ENCODE assay signal across 20 mouse cellular contexts in the genomic region with DNA sequence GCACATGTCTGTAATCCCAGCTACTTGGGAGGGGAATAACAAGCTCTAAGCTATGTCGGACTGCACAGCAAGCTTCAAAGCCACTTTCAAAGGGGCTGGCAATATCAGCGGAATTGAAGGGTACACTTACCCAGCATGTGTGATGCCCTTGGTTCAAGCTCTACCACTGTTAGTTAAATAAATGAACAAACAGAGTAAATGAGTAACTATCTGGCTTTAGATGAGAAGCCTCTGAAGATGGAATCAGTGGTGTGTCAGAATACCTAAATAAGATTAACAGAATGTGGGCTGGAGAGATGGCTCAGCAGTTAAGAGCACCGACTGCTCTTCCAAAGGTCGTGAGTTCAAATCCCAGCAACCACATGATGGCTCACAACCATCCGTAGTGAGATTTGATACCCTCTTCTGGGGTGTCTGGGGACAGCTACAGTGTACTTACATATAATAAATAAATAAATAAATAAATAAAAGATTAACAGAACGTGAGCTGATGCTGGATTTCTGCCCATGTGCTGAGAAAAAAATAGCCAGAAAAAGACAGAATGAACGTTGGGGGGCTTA. TPM values are rescaled to one million over a fixed set of nuclear protein-coding genes. Genes with fewer than 3 reads are reported as not detected.
DNase-seq lines count a peak whose midpoint lies in the region; ATAC-seq and TF ChIP-seq lines count a peak whose summit lies in the region.
"Had no signal": no experiment of that assay in that cellular context is flagged by ENCODE, and none has a peak within 500 bp of the region (broad histone marks: within the 10 kb centered on the region; RNA-seq: fewer than 3 reads in every experiment).

No protein-coding gene starts in this region.

- no peak overlapping the region for H3K4me3 ChIP-seq in kidney, embryonic 14.5 days (ENCODE audit: low read length)
- no peak overlapping the region for H3K4me3 ChIP-seq in midbrain, embryonic 11.5 days (ENCODE audit: low read depth, low read length)
- H3K4me3 ChIP-seq in midbrain, postnatal 0 days (ENCODE audit: low read depth, low read length) = no peak overlapping the region
- H3K4me3 ChIP-seq in kidney, postnatal 0 days (replicated peaks; ENCODE audit: low read depth, low read length) = no peak overlapping the region
- H3K4me3 ChIP-seq in hindbrain, embryonic 14.5 days (replicated peaks; ENCODE audit: low read length) = no peak overlapping the region
- H3K4me3 ChIP-seq: embryonic facial prominence, embryonic 10.5 days; forebrain, embryonic 13.5 days; heart, embryonic 13.5 days; hindbrain, embryonic 12.5 days had no signal

- no peaks in the 10 kb centered on the region for H3K36me3 ChIP-seq in kidney, embryonic 14.5 days (ENCODE audit: control insufficient read depth, insufficient read depth, low read length)
- no peaks in the 10 kb centered on the region for H3K36me3 ChIP-seq in midbrain, embryonic 11.5 days (ENCODE audit: control insufficient read depth, insufficient read depth, low read length)
- H3K36me3 ChIP-seq in midbrain, postnatal 0 days (ENCODE audit: insufficient read depth, low read length) = no peaks in the 10 kb centered on the region
- no peaks in the 10 kb centered on the region for H3K36me3 ChIP-seq in kidney, postnatal 0 days (ENCODE audit: insufficient read depth, low read length)
- no peaks in the 10 kb centered on the region for H3K36me3 ChIP-seq in hindbrain, embryonic 14.5 days (replicated peaks; ENCODE audit: control insufficient read depth, insufficient read depth)
- H3K36me3 ChIP-seq: embryonic facial prominence, embryonic 10.5 days; heart, embryonic 13.5 days; hindbrain, embryonic 12.5 days had no signal

- H3K27me3 ChIP-seq in kidney, embryonic 14.5 days (ENCODE audit: control insufficient read depth, insufficient read depth, low read length) = no peaks in the 10 kb centered on the region
- no peaks in the 10 kb centered on the region for H3K27me3 ChIP-seq in midbrain, embryonic 11.5 days (ENCODE audit: control insufficient read depth, insufficient read depth, low read length)
- H3K27me3 ChIP-seq in midbrain, postnatal 0 days (ENCODE audit: insufficient read depth, low read length) = no peaks in the 10 kb centered on the region
- no peaks in the 10 kb centered on the region for H3K27me3 ChIP-seq in kidney, postnatal 0 days (ENCODE audit: insufficient read depth, low read length)
- no peaks in the 10 kb centered on the region for H3K27me3 ChIP-seq in hindbrain, embryonic 14.5 days (ENCODE audit: control insufficient read depth, insufficient read depth, low read length)
- H3K27me3 ChIP-seq: CH12.LX; forebrain, embryonic 13.5 days; heart, embryonic 13.5 days; hindbrain, embryonic 12.5 days had no signal

- no peaks in the 10 kb centered on the region for H3K9me3 ChIP-seq in kidney, embryonic 14.5 days (ENCODE audit: control insufficient read depth, low read length)
- no peaks in the 10 kb centered on the region for H3K9me3 ChIP-seq in midbrain, embryonic 11.5 days (ENCODE audit: control insufficient read depth, low read length)
- no peaks in the 10 kb centered on the region for H3K9me3 ChIP-seq in midbrain, postnatal 0 days (ENCODE audit: low read length)
- no peaks in the 10 kb centered on the region for H3K9me3 ChIP-seq in kidney, postnatal 0 days (replicated peaks; ENCODE audit: low read length)
- H3K9me3 ChIP-seq in hindbrain, embryonic 14.5 days (ENCODE audit: control insufficient read depth, low read length) = no peaks in the 10 kb centered on the region
- H3K9me3 ChIP-seq: embryonic facial prominence, embryonic 10.5 days; forebrain, embryonic 13.5 days; heart, embryonic 13.5 days; hindbrain, embryonic 12.5 days had no signal

- H3K4me1 ChIP-seq in kidney, embryonic 14.5 days (ENCODE audit: control insufficient read depth, insufficient read depth, low read length) = no peaks in the 10 kb centered on the region
- H3K4me1 ChIP-seq in midbrain, embryonic 11.5 days (ENCODE audit: control insufficient read depth, insufficient read depth, low read length) = no peaks in the 10 kb centered on the region
- no peaks in the 10 kb centered on the region for H3K4me1 ChIP-seq in midbrain, postnatal 0 days (ENCODE audit: insufficient read depth, low read length)
- H3K4me1 ChIP-seq in kidney, postnatal 0 days (replicated peaks; ENCODE audit: insufficient read depth, low read length) = no peaks in the 10 kb centered on the region
- no peaks in the 10 kb centered on the region for H3K4me1 ChIP-seq in hindbrain, embryonic 14.5 days (replicated peaks; ENCODE audit: control insufficient read depth, insufficient read depth, low read length)
- H3K4me1 ChIP-seq: forebrain, embryonic 13.5 days; hindbrain, embryonic 12.5 days had no signal

- peak; percentile 43 for DNase-seq in kidney, adult 18-20 months
- peak; percentile 67 for DNase-seq in midbrain, embryonic 11.5 days (ENCODE audit: low spot score, missing footprints)
- no peak for DNase-seq in midbrain, postnatal 0 days (ENCODE audit: low spot score)
- peak; percentile 6 for DNase-seq in kidney, postnatal 0 days (ENCODE audit: low spot score)
- DNase-seq in hindbrain, embryonic 14.5 days (ENCODE audit: low spot score) = no peak
- DNase-seq in MN1 (ENCODE audit: low spot score) = no peak
- DNase-seq: adrenal gland, adult 2 months; adrenal gland, postnatal 25 days; cerebellum, adult 18-20 months; cerebellum, adult 9-11 months; cerebellum, postnatal 36 days; forebrain, postnatal 0 days; gastrocnemius, postnatal 14 days; heart, postnatal 36 days had no signal

- 81% methylated on average over 7 of the region's 7 CpGs for WGBS in kidney, embryonic 14.5 days
- 79% methylated on average over 7 of the region's 7 CpGs for WGBS in midbrain, embryonic 11.5 days
- 77% methylated on average over 7 of the region's 7 CpGs for WGBS in midbrain, postnatal 0 days
- 61% methylated on average over 7 of the region's 7 CpGs for WGBS in kidney, postnatal 0 days
- 81% methylated on average over 7 of the region's 7 CpGs for WGBS in hindbrain, embryonic 14.5 days

- ATAC-seq in kidney, embryonic 14.5 days (ENCODE audit: low FRiP score, low TSS enrichment) = no peak
- no peak for ATAC-seq in midbrain, embryonic 11.5 days (ENCODE audit: low FRiP score)
- no peak for ATAC-seq in midbrain, postnatal 0 days (ENCODE audit: low FRiP score)
- ATAC-seq in kidney, postnatal 0 days (replicated peaks; ENCODE audit: low FRiP score, low read depth) = peak; percentile 57
- no peak for ATAC-seq in hindbrain, embryonic 14.5 days (ENCODE audit: low FRiP score)
- ATAC-seq: forebrain, embryonic 13.5 days; forebrain, postnatal 0 days had no signal

- no peak overlapping the region for H3K4me2 ChIP-seq in kidney, embryonic 14.5 days (replicated peaks; ENCODE audit: low read depth, low read length)
- no peak overlapping the region for H3K4me2 ChIP-seq in midbrain, embryonic 11.5 days
- H3K4me2 ChIP-seq in midbrain, postnatal 0 days (ENCODE audit: low read depth, low read length, poor library complexity, severe bottlenecking) = no peak overlapping the region
- H3K4me2 ChIP-seq in kidney, postnatal 0 days (ENCODE audit: low read length) = no peak overlapping the region
- no peak overlapping the region for H3K4me2 ChIP-seq in hindbrain, embryonic 14.5 days (replicated peaks)
- H3K4me2 ChIP-seq: forebrain, embryonic 13.5 days; heart, embryonic 13.5 days; hindbrain, embryonic 12.5 days had no signal

- no peak for TF ChIP-seq CTCF in midbrain, postnatal 0 days (IDR thresholded peaks at IDR 0.05)
- TF ChIP-seq CTCF in kidney, postnatal 0 days (IDR thresholded peaks at IDR 0.05; ENCODE audit: low read depth) = no peak; the same call in 1 of the 2 replicates

- H3K9ac ChIP-seq in kidney, embryonic 14.5 days (ENCODE audit: low read depth, low read length) = no peak overlapping the region
- no peak overlapping the region for H3K9ac ChIP-seq in midbrain, embryonic 11.5 days (ENCODE audit: low read length)
- H3K9ac ChIP-seq in midbrain, postnatal 0 days (replicated peaks; ENCODE audit: low read length, poor library complexity, severe bottlenecking) = no peak overlapping the region
- no peak overlapping the region for H3K9ac ChIP-seq in kidney, postnatal 0 days (ENCODE audit: low read depth, low read length)
- no peak overlapping the region for H3K9ac ChIP-seq in hindbrain, embryonic 14.5 days
- H3K9ac ChIP-seq: forebrain, embryonic 13.5 days; forebrain, postnatal 0 days; heart, embryonic 13.5 days; hindbrain, embryonic 12.5 days had no signal

- no peak overlapping the region for H3K27ac ChIP-seq in kidney, embryonic 14.5 days (ENCODE audit: low read depth, low read length)
- H3K27ac ChIP-seq in midbrain, embryonic 11.5 days (ENCODE audit: low read depth, low read length) = no peak overlapping the region
- no peak overlapping the region for H3K27ac ChIP-seq in midbrain, postnatal 0 days (ENCODE audit: low read depth, low read length)
- 0 out of 2 replicates have a peak overlapping the region, but pooled peaks have one; percentile 13 for H3K27ac ChIP-seq in kidney, postnatal 0 days
- no peak overlapping the region for H3K27ac ChIP-seq in hindbrain, embryonic 14.5 days
- H3K27ac ChIP-seq: embryonic facial prominence, embryonic 10.5 days; forebrain, embryonic 13.5 days; heart, embryonic 13.5 days; hindbrain, embryonic 12.5 days had no signal

RNA-seq across cellular contexts. Expression of gene Papss2, which starts 33.1 kb away (rescaled TPM):
- 10.9 and 19.1 TPM in 2 replicates for polyA plus RNA-seq in kidney, embryonic 14.5 days (2014; fragmentation: Nextera tagmentation; extraction: Ambion mirVana)
- 1.7 and 2.1 TPM in 2 replicates for polyA plus RNA-seq in midbrain, embryonic 11.5 days (2014; fragmentation: Nextera tagmentation; extraction: Ambion mirVana)
- total RNA-seq in midbrain, postnatal 0 days (2014; rRNA removed) = 5.9 TPM in 2 replicates
- polyA plus RNA-seq in midbrain, postnatal 0 days (2015; fragmentation: Nextera tagmentation; extraction: Ambion mirVana) = 1.8 and 2.3 TPM in 2 replicates
- 27.1 and 28.3 TPM in 2 replicates for polyA plus RNA-seq in kidney, postnatal 0 days (2015; fragmentation: Nextera tagmentation; extraction: Ambion mirVana)
- 1.8 TPM in 2 replicates for polyA plus RNA-seq in hindbrain, embryonic 14.5 days (2014; fragmentation: Nextera tagmentation; extraction: Ambion mirVana)

Comparison
In these comparisons a context has a peak if more than half of its experiments do, and no peak if none do; other contexts are left out.
1. DNase-seq: peak in kidney, adult 18-20 months (single experiment), midbrain, embryonic 11.5 days (single experiment) and kidney, postnatal 0 days (single experiment); none in midbrain, postnatal 0 days (single experiment), hindbrain, embryonic 14.5 days (single experiment) and MN1 (single experiment).